8 mouse cellular contexts compared by ENCODE assay signal in the genomic region with DNA sequence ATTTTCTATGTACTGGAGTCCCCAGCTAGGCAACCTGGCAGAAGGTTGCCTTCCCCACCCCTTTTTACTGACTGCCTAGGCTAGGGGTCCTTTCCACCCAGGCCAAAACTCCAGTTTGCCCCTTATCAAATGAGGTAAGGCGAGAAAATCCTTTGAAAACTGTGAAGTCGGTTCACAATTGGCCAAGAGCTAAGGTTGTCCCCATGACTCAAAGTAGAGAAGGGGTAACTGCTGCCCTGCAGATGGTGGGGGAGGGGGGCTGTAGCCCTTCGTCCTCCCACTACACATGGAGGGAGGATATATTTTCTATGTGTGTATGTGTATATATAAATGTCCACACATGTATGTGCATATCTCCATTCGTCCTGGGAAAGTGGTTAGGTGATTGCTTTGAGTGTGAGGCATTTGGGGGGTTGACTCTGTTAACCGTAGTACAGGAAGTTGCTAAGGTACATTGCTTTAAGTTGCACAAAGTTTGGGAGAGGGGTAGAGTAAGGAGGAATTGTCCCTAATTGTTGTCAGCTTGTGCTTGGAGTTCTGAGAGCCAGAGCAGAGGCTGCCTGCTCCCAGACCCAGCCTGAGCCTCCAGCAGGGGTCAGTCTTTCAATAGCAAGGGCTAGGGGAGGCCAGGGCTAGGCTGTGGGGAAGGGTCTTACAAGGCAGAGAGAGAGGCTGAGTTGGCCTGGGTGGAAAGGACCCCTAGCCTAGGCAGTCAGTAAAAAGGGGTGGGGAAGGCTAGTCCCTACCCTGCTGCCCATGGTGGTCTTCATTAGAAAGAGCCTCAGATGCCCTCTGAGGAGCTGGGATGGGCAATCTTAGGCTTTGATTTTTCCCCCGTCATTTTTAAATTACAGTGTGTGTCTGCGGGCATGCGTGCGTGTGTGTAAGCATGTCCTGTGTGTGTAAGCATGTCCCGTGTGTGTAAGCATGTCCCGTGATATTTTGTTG. TPM values are rescaled to one million over a fixed set of nuclear protein-coding genes. Genes with fewer than 3 reads are reported as not detected.
DNase-seq lines count a peak whose midpoint lies in the region; ATAC-seq and TF ChIP-seq lines count a peak whose summit lies in the region.
"Had no signal": no experiment of that assay in that cellular context is flagged by ENCODE, and none has a peak within 500 bp of the region (broad histone marks: within the 10 kb centered on the region; RNA-seq: fewer than 3 reads in every experiment).

No protein-coding gene starts in this region.

- no peak for ATAC-seq in lung, embryonic 14.5 days (ENCODE audit: insufficient read depth)
- no peak; the same call in 1 of the 2 replicates for ATAC-seq in forebrain, embryonic 15.5 days (replicated peaks)
- ATAC-seq in inflammation-experienced regulatory T-cells, adult 6 months, result no peak

- no peak overlapping the region; the same call in 1 of the 2 replicates for H3K9ac ChIP-seq in lung, embryonic 14.5 days
- H3K9ac ChIP-seq in forebrain, embryonic 15.5 days (replicated peaks), result peak overlapping the region; percentile 96; the same call in 1 of the 2 replicates

- H3K36me3 ChIP-seq in lung, embryonic 14.5 days (ENCODE audit: insufficient read depth), result peaks cover 17% of the 10 kb centered on the region
- H3K36me3 ChIP-seq in forebrain, embryonic 15.5 days, result no peaks in the 10 kb centered on the region; the same call in 1 of the 2 replicates

- WGBS in lung, embryonic 14.5 days, result 77% methylated on average over 11 of the region's 11 CpGs
- WGBS in forebrain, embryonic 15.5 days, result 78% methylated on average over 11 of the region's 11 CpGs

- H3K9me3 ChIP-seq in lung, embryonic 14.5 days (ENCODE audit: low read depth, low read length), result no peaks in the 10 kb centered on the region
- H3K9me3 ChIP-seq in forebrain, embryonic 15.5 days, result no peaks in the 10 kb centered on the region

- H3K27me3 ChIP-seq in lung, embryonic 14.5 days (ENCODE audit: insufficient read depth, low read length), result no peaks in the 10 kb centered on the region
- H3K27me3 ChIP-seq in forebrain, embryonic 15.5 days, result no peaks in the 10 kb centered on the region

- H3K4me3 ChIP-seq in lung, embryonic 14.5 days (ENCODE audit: low read depth, low read length), result no peak overlapping the region
- peak overlapping the region; percentile 9; the same call in 1 of the 2 replicates for H3K4me3 ChIP-seq in forebrain, embryonic 15.5 days

- no peak overlapping the region for H3K27ac ChIP-seq in lung, embryonic 14.5 days (ENCODE audit: low read depth)
- H3K27ac ChIP-seq in forebrain, embryonic 15.5 days (replicated peaks), result no peak overlapping the region

- 0 out of 2 replicates have a peak, but pooled peaks cover 10% of the 10 kb centered on the region for H3K4me1 ChIP-seq in lung, embryonic 14.5 days (ENCODE audit: insufficient read depth)
- H3K4me1 ChIP-seq in forebrain, embryonic 15.5 days, result peaks cover 56% of the 10 kb centered on the region

- 0 out of 2 replicates have a peak overlapping the region, but pooled peaks have one; percentile 3 for H3K4me2 ChIP-seq in lung, embryonic 14.5 days
- H3K4me2 ChIP-seq in forebrain, embryonic 15.5 days (replicated peaks), result 0 out of 2 replicates have a peak overlapping the region, but pooled peaks have one; percentile 6

- DNase-seq in lung, embryonic 14.5 days, result peak; percentile 64
- DNase-seq in lung, adult 18-20 months, result no peak
- DNase-seq in cerebellum, adult 9-10 months, result peak; percentile 47
- DNase-seq in lung, postnatal 10 days, result peak; percentile 63
- no peak for DNase-seq in spleen, adult 12 weeks (ENCODE audit: low spot score)

- TF ChIP-seq CTCF in lung, embryonic 14.5 days (IDR thresholded peaks at IDR 0.05; ENCODE audit: low read depth), result peak; percentile 74

RNA-seq across cellular contexts. Expression of gene Gigyf1, which starts 5.2 kb away (rescaled TPM):
- 11.1 and 11.6 TPM in 2 replicates for polyA plus RNA-seq in lung, embryonic 14.5 days (2014; fragmentation: Nextera tagmentation; extraction: Ambion mirVana)
- polyA plus RNA-seq in forebrain, embryonic 15.5 days (2015; fragmentation: Nextera tagmentation; extraction: Ambion mirVana), result 19.2 and 20.0 TPM in 2 replicates
- 10 to 100 TPM; 14.0 to 33.6 (median 31.4) TPM for polyA plus RNA-seq in inflammation-experienced regulatory T-cells, adult 6 months (2017; shearing (Covaris generic))

RNA-seq across cellular contexts. Expression of gene Pop7, which starts 10.8 kb away (rescaled TPM):
- 54.3 and 58.4 TPM in 2 replicates for polyA plus RNA-seq in lung, embryonic 14.5 days (2014; fragmentation: Nextera tagmentation; extraction: Ambion mirVana)
- 75.9 and 79.3 TPM in 2 replicates for polyA plus RNA-seq in forebrain, embryonic 15.5 days (2015; fragmentation: Nextera tagmentation; extraction: Ambion mirVana)
- polyA plus RNA-seq in inflammation-experienced regulatory T-cells, adult 6 months (2017; shearing (Covaris generic)), result 10 to 100 TPM; 51.1 to 61.5 (median 59.1) TPM

RNA-seq across cellular contexts. Expression of gene Epo, which starts 19.9 kb away (rescaled TPM):
- 0.37 and 0.38 TPM in 2 replicates for polyA plus RNA-seq in lung, embryonic 14.5 days (2014; fragmentation: Nextera tagmentation; extraction: Ambion mirVana)
- not detected in 2 replicates for polyA plus RNA-seq in forebrain, embryonic 15.5 days (2015; fragmentation: Nextera tagmentation; extraction: Ambion mirVana)
- polyA plus RNA-seq in inflammation-experienced regulatory T-cells, adult 6 months (2017; shearing (Covaris generic)), result not detected
- polyA plus RNA-seq: gonadal fat pad, adult 2 months had no signal

RNA-seq across cellular contexts. Expression of gene Gnb2, which starts 20.2 kb away (rescaled TPM):
- 411 and 440 TPM in 2 replicates for polyA plus RNA-seq in lung, embryonic 14.5 days (2014; fragmentation: Nextera tagmentation; extraction: Ambion mirVana)
- polyA plus RNA-seq in forebrain, embryonic 15.5 days (2015; fragmentation: Nextera tagmentation; extraction: Ambion mirVana), result 535 and 578 TPM in 2 replicates
- polyA plus RNA-seq in inflammation-experienced regulatory T-cells, adult 6 months (2017; shearing (Covaris generic)), result 10 to 100 TPM; 63.1 to 85.4 (median 72.9) TPM

RNA-seq across cellular contexts. Expression of gene Zan, which starts 36.3 kb away (rescaled TPM):
- polyA plus RNA-seq in lung, embryonic 14.5 days (2014; fragmentation: Nextera tagmentation; extraction: Ambion mirVana), result 0.18 and 0.24 TPM in 2 replicates
- polyA plus RNA-seq in forebrain, embryonic 15.5 days (2015; fragmentation: Nextera tagmentation; extraction: Ambion mirVana), result 0.04 and 0.14 TPM in 2 replicates
- under 1 TPM; 0.19 to 0.55 (median 0.24) TPM for polyA plus RNA-seq in inflammation-experienced regulatory T-cells, adult 6 months (2017; shearing (Covaris generic))

Comparison
In these comparisons a context has a peak if more than half of its experiments do, and no peak if none do; other contexts are left out.
1. DNase-seq: peak in lung, embryonic 14.5 days (single experiment), cerebellum, adult 9-10 months (single experiment) and lung, postnatal 10 days (single experiment); none in lung, adult 18-20 months (0 of 2) and spleen, adult 12 weeks (single experiment).